Comparison of ENCODE assay signal across 8 mouse cellular contexts in genomic region chrX:36743503-36744101, GRCm38 (mm10). TPM values are rescaled to one million over a fixed set of nuclear protein-coding genes. Genes with fewer than 3 reads are reported as not detected.
DNase-seq lines count a peak whose midpoint lies in the region; ATAC-seq lines count a peak whose summit lies in the region.

Slc25a43 (plus strand) TSS chrX:36743659.

- peak within 1 kb of the TSS; percentile 63 for H3K4me3 ChIP-seq in brown adipose tissue, adult 24 weeks (ENCODE audit: insufficient read depth, low read depth, low read length)
- H3K4me3 ChIP-seq in heart, embryonic 12.5 days, result peak within 1 kb of the TSS; percentile 44
- peak within 1 kb of the TSS; percentile 48 for H3K4me3 ChIP-seq in kidney, embryonic 15.5 days (replicated peaks)

- peak within 1 kb of the TSS; percentile 71 for H3K9ac ChIP-seq in heart, embryonic 12.5 days
- H3K9ac ChIP-seq in kidney, embryonic 15.5 days, result peak within 1 kb of the TSS; percentile 48

- H3K4me1 ChIP-seq in brown adipose tissue, adult 24 weeks (ENCODE audit: control insufficient read depth, insufficient read depth, insufficient read length, low read length), result no peaks in the 10 kb centered on the region; the same call in 1 of the 2 replicates
- no peaks in the 10 kb centered on the region for H3K4me1 ChIP-seq in heart, embryonic 12.5 days (replicated peaks)
- no peaks in the 10 kb centered on the region for H3K4me1 ChIP-seq in kidney, embryonic 15.5 days

- H3K4me2 ChIP-seq in heart, embryonic 12.5 days, result peak within 1 kb of the TSS; percentile 77
- H3K4me2 ChIP-seq in kidney, embryonic 15.5 days, result peak within 1 kb of the TSS; percentile 78

- peak; percentile 61; the same call in 1 of the 2 replicates for ATAC-seq in heart, embryonic 12.5 days (ENCODE audit: insufficient number of reproducible peaks, low FRiP score)
- peak; percentile 81 for ATAC-seq in kidney, embryonic 15.5 days (replicated peaks; ENCODE audit: low FRiP score)

- H3K9me3 ChIP-seq in heart, embryonic 12.5 days (replicated peaks), result no peaks in the 10 kb centered on the region
- no peaks in the 10 kb centered on the region for H3K9me3 ChIP-seq in kidney, embryonic 15.5 days (replicated peaks)

- peak within 1 kb of the TSS; percentile 56; the same call in 1 of the 2 replicates for H3K27ac ChIP-seq in brown adipose tissue, adult 24 weeks (replicated peaks; ENCODE audit: low read depth, low read length)
- H3K27ac ChIP-seq in heart, embryonic 12.5 days (ENCODE audit: poor library complexity, severe bottlenecking), result 0 out of 2 replicates have a peak within 1 kb of the TSS, but pooled peaks have one; percentile 27
- H3K27ac ChIP-seq in kidney, embryonic 15.5 days, result no peak within 1 kb of the TSS

- intact Hi-C loops in heart, postnatal 25 days (cut with DNase I), result loop anchor here (10.0 kb wide), 1 partner anchor 109 kb away; no protein-coding TSS in a partner anchor

- H3K36me3 ChIP-seq in heart, embryonic 12.5 days, result no peaks in the 10 kb centered on the region
- no peaks in the 10 kb centered on the region for H3K36me3 ChIP-seq in kidney, embryonic 15.5 days
- H3K36me3 ChIP-seq in splenic B cell, adult 2 months (ENCODE audit: control insufficient read depth, insufficient read depth, low read length, poor library complexity, severe bottlenecking), result no peaks in the 10 kb centered on the region

- H3K27me3 ChIP-seq in heart, embryonic 12.5 days (replicated peaks), result no peaks in the 10 kb centered on the region
- H3K27me3 ChIP-seq in kidney, embryonic 15.5 days, result no peaks in the 10 kb centered on the region
- no peaks in the 10 kb centered on the region for H3K27me3 ChIP-seq in splenic B cell, adult 2 months (ENCODE audit: control insufficient read depth, insufficient read depth, low read length, poor library complexity, severe bottlenecking)

- WGBS in heart, embryonic 12.5 days, result 22% methylated on average over 34 of the region's 36 CpGs
- 17% methylated on average over 36 of the region's 36 CpGs for WGBS in kidney, embryonic 15.5 days

- peak; percentile 90 for DNase-seq in heart, adult 11 months
- DNase-seq in heart, postnatal 25 days (ENCODE audit: low spot score), result no peak
- DNase-seq in lung, postnatal 25 days (ENCODE audit: low spot score), result peak; percentile 10
- DNase-seq in splenic B cell, adult 2 months (ENCODE audit: low read depth, low spot score), result peak; percentile 3
- no peak for DNase-seq in left cerebral cortex, adult 11 months (ENCODE audit: low spot score)

RNA-seq across cellular contexts. Expression of gene Slc25a43, which starts in this region (rescaled TPM):
- total RNA-seq in heart, postnatal 25 days (2021), result not detected
- polyA plus RNA-seq in brown adipose tissue, adult 24 weeks (2012; ENCODE audit: insufficient read depth, insufficient read length, missing spikeins), result not detected in 2 replicates
- 2.5 and 3.1 TPM in 2 replicates for polyA plus RNA-seq in heart, embryonic 12.5 days (2016; fragmentation: Nextera tagmentation; extraction: Ambion mirVana)
- polyA plus RNA-seq in kidney, embryonic 15.5 days (2015; fragmentation: Nextera tagmentation; extraction: Ambion mirVana), result 2.8 and 3.4 TPM in 2 replicates

Comparison
In these comparisons a context has a peak if more than half of its experiments do, and no peak if none do; other contexts are left out.
1. DNase-seq: peak in heart, adult 11 months (single experiment), lung, postnatal 25 days (single experiment) and splenic B cell, adult 2 months (single experiment); none in heart, postnatal 25 days (single experiment) and left cerebral cortex, adult 11 months (single experiment).
2. Peak in every context shown above with its lines, with median percentiles within 50 percentile points of each other: H3K4me3 ChIP-seq.